Mouse (Mus musculus) G1E (cell line): ENCODE measurements around the gene Tprkb.
"Not testable (repeated sequence)": the region's sequence is repeated elsewhere in the genome, so short reads cannot be mapped to it uniquely, and the experiment has no call there.

Source experiments
- CTCF ChIP-seq: IDR thresholded peaks from 2 replicates; pipeline ENCODE4 v1.5.1; 2012; ENCODE audit warnings: low read depth, low read length, inconsistent platforms, mixed read lengths
- POLR2AphosphoS5 ChIP-seq: IDR thresholded peaks from 2 replicates; pipeline ENCODE4 v1.6.1; 2012; ENCODE audit warnings: low read depth, low read length, inconsistent platforms; ENCODE audit not compliant: insufficient replicate concordance

DNA sequence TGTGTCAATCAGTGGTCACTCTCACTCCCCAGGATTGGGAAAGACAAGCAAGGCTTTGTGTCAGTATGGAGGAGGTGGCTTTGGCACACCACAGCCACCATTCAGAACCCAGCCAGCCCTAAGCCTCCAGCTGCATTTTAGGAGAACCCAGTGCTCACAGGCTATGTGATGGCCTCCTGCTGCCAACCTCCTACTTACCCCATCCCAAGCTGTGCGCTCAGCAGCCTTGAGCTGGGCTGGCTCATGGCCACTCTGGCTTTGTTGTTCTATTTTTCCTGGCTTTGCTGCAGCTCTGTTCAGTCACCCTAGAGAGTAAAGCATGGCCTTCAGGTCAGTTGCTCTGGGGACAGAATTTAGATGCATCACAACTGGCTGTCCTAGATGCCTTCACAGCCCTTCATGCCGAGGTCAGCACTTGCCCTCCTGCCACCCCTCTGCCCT, 4.7 kb upstream of the Tprkb start:
- TF ChIP-seq CTCF, POLR2AphosphoS5: not testable (repeated sequence)
